Mouse (Mus musculus): ENCODE measurements around the gene Hsdl2. TPM values are rescaled to one million over a fixed set of nuclear protein-coding genes. Genes with fewer than 3 reads are reported as not detected.
"Not testable (repeated sequence)": the region's sequence is repeated elsewhere in the genome, so short reads cannot be mapped to it uniquely, and the experiment has no call there.

The Hsdl2 gene
- total RNA-seq (2021): 100 to 1,000 TPM; 221 to 227 TPM

DNA sequence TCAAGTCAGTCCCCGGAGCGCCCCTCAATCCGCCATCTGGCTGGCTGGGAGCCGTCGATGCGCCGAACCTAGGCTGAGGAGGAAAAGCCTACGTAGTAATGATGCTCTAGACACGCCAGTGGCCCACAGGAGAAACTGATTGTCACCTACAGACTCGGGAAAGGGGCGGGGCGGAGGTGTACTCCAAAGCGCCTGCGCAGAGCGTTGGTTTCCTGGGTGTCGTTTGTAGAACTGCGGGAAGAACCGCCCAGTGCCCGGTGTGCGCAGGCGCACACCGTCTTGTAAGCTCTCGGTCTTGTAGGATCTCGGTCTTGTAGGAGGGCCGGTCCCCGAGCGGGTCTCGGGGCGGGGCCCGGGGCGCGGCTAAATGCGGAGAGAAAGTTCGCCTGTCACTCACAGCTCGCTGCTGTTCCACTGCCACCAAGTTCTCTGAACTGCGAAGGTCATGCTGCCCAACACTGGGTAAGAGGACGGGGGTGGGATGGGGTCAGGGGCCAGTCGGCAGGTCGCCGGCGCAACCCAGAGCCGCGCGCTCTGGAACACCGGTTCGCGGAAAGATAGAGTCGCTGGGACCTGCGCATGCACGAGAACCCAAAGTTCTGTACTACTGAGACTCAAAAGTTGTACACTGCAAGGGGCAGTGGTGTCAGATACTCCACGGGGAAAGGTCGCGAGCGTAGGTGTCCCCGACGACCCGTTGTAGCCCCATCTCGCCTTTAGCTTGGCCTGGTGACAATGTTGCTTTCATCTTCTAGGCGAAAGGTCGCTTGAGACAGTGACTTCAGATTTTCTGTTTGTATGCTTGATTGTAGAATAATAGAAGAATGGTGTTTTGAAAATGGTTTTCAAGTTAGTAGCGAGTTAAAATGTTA, at the start of gene Hsdl2:
Gene Hsdl2, plus strand, starts transcription at position 250 of the 872 bp plus-strand sequence.
- DNase-seq (ENCODE audit: low spot score): peak; percentile 94

DNA sequence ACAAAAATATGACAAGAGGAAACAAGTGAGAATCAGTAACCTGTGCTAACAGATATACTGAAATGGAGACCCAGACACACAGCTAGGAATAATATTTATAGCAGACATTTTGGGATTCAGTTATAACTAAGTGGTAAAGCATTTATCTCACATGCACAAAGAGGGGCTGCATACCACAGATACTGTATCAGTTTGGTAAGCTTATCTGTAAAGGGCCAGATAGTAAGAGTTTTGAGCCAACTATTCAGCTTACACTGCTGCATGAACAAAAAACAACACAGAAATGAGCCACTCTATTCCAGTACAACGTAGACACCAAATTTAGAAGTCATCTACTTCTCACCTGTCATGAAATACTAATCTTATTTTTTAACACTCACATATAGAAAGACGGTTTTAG, 48.1 kb upstream of the Hsdl2 start:
- intact Hi-C loops (cut with DNase I): no loop called here
- no peak for DNase-seq (ENCODE audit: low spot score)

More for the DNA sequence above, at the start of gene Hsdl2:
- intact Hi-C loops (cut with DNase I): no loop called here

DNA sequence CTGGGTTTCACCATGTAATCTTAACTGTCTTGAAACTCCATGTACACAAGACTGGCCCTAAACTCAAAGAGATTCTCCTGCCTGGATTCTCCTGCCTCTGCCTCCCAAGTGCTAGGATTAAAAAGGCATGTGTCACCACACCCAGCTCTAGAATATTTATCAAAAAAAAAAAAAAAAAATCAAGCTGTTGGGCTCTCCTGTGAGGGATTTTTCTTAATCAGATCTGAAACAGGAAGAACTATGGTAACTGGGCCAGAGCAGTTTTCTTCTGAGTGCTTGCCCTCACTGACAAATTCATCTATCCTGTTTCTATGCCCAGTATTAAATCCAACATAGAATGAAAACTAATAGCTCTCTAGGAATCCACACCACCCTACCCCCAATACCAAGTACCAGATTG, 45.7 kb upstream of the Hsdl2 start:
- intact Hi-C loops (cut with DNase I): loop anchor here (5.0 kb wide), 1 partner anchor 43 kb away; no protein-coding TSS in a partner anchor
- DNase-seq (ENCODE audit: low spot score): no peak

DNA sequence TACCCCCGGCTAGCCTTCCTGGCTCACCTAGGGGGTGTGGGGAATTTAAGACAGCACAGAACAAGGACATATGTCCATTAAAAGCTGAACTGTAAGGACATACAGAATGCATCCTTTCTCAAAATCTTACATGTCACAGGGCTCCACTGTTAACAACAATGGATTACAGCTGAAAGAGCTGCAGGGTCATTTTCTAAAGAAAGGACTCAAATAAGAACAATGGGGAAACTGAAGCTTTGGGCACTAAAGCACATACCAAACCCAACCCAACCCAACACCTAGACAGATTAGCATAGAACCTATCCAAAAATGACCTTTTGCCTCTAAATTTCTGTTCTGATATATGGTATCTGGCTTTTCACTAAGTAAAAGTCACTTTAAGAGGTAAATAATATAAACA, 45.1 kb upstream of the Hsdl2 start:
- intact Hi-C loops (cut with DNase I): loop anchor here (5.0 kb wide), 1 partner anchor 44 kb away; no protein-coding TSS in a partner anchor
- DNase-seq (ENCODE audit: low spot score): no peak

DNA sequence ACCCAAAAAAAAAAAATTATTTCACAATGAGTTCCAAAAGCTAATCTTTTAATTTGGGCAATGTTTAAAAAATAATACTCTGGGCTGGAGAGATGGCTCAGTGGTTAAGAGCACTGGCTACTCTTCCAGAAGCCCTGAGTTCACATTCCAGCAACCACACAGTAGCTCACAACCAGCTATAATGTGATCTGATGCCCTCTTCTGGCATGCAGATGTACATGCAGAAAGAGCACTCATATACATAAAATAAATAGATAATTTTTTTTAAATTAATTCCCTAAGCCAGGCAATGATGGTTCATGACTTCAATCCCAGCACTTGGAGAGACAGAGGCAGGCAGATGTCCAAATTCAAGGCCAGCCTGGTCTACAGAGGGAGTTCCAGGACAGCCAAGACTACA, 38.4 kb upstream of the Hsdl2 start:
- DNase-seq (ENCODE audit: low spot score): no peak
- intact Hi-C loops (cut with DNase I): no loop called here

DNA sequence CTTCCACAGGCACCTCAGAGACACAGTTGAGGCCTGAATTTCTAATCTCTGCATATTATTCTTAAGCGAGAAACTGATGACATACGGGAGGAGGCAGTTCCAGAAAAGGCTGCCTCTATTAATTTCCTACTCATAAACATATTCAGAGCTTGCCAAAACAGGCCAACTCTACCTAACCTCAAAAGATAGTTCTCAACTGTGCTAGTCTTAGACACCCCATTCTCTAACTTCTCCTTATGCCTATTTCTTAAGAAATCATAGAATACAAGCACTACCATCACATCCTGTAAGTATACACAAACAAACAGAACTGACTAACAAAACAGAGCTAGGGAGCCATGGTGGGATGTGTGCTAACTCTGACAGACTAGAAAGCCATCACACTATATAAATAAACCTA, 36.7 kb upstream of the Hsdl2 start:
- intact Hi-C loops (cut with DNase I): loop anchor here (5.0 kb wide), 1 partner anchor 357 kb away; the partner anchor contains the start of gene Ugcg
- DNase-seq (ENCODE audit: low spot score): no peak

DNA sequence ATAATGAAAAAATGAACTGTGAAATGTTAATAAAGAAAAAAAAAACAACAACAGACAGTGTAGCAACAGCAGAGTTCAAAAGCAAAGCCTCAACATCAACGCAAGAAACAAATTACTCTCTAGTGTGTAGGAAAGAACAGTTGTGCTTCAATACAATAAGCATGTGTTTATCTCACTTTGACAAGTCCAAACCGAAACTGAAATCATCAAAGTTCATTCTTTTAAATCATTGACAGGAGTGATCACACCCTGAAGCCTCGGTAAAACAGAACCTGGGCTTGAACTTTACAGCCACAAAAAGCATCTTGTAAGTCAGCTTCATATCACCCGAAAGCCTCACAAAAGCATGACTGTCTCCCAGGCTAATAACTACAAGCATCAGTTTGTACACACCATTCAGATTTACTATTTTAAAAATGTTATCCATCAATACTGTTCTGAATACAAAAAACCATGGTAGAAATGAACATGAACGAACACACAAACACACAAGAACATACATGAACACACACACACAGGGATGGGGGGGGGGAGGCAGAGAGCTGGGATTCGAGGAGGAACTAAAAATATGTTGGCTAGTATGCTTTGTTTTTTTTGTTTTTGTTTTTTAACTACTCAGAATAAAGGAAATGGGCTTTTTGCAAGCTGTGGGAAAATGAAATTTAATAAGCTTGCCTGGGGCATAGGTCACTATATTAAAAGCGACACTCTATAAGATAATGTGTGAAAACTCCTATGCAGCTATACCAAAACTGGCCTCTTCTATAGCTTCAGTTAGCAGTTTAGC, 34.9 kb upstream of the Hsdl2 start:
- intact Hi-C loops (cut with DNase I): loop anchor here (5.0 kb wide), 1 partner anchor 359 kb away; the partner anchor contains the start of gene Ugcg
- DNase-seq (ENCODE audit: low spot score): no peak

DNA sequence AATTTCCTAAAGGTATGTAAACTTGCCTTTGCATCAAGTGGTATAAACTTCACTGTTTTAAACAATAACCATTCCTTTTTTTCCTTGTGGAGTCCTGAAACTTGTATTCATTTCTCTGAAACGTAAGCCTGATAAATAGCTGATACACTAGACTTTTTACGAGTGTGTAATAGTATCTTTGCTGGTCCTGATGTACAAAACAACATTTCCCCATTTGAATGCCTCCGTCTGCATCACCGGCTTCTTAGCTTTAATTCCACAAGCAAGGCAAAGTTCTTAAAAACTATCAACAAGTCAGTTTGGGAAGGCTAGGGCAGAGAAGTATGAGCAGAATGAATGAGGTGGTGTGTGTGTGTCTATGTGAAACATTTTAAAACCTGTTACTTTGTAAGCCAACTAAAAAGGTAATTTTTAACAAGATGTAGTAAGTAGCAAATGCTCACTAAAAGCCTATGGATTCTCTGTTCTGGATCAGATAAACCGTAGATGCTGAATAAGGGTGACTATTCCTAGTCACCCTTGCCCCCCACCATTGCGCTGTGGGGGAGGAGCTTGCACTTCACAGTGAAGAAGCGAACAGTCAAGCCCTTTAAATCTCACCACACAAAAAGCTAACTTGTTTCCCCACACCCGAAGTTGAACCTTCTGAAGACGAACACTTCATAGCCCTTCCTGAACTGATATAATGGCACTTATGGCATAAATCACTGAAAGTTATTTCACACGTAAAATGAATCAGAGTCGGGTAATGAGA, 34.0 kb upstream of the Hsdl2 start:
- intact Hi-C loops (cut with DNase I): loop anchor here (5.0 kb wide), 1 partner anchor 360 kb away; the partner anchor contains the start of gene Ugcg
- no peak for DNase-seq (ENCODE audit: low spot score)

DNA sequence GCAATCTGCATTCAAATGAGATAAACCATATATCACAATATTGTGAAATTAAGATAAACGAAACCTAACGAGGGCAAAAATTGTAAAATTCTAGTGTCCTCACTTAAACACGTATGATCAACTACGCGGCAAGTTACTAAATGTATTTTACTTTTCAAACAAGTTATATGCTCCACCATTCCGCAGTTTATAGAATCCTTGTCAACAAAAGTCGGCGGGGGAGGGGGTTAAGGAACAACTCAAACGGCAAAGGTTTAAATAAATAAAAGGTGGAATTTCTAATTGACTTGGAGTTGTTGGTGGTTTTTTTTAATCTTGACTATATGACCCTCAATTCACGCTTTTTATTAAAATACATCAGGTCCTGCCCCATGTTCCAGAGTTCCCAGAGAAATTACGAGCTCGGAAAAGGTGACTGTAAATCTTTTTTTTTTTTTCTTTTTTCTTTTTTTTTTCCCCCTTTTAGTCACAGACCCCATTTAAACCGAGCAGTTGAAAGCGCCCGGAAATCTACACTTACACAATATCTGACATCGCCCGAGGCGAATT, 33.3 kb upstream of the Hsdl2 start:
- intact Hi-C loops (cut with DNase I): loop anchor here (5.0 kb wide), 1 partner anchor 361 kb away; the partner anchor contains the start of gene Ugcg

DNA sequence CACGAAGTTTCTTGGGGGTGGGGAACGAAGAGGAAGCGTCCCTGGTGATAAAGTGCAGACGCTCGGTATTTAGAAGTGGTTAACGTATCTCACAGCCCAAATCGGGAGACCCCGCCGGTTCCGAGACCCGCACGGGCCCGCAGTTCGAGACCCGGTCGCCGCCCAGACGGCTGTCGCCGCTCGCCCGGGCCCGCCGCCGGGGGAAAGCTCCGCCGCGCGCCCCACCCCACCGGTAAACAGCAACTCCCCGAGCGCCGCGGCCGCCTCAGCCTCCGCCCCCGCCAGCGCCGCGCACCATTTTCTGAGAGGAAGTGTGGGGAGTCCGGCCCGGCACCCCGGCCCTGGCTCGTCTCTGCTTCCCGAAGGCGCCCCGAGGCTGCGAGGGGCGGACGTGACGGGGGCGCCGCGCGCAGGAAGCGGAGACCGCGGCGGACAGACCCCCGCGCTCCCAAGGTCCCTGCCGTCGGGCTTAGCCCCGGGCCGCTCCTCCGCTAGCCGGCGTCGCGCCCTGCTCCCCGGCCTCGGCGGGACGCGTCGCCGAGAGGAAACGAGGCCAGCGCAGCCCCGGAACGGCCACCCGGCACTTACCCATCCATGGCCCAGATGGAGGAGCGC, 32.7 kb upstream of the Hsdl2 start:
- DNase-seq (ENCODE audit: low spot score): peak; percentile 69
- intact Hi-C loops (cut with DNase I): loop anchor here (5.0 kb wide), 1 partner anchor 361 kb away; the partner anchor contains the start of gene Ugcg

More for the DNA sequence above, 33.3 kb upstream of the Hsdl2 start:
- no peak for DNase-seq (ENCODE audit: low spot score)

DNA sequence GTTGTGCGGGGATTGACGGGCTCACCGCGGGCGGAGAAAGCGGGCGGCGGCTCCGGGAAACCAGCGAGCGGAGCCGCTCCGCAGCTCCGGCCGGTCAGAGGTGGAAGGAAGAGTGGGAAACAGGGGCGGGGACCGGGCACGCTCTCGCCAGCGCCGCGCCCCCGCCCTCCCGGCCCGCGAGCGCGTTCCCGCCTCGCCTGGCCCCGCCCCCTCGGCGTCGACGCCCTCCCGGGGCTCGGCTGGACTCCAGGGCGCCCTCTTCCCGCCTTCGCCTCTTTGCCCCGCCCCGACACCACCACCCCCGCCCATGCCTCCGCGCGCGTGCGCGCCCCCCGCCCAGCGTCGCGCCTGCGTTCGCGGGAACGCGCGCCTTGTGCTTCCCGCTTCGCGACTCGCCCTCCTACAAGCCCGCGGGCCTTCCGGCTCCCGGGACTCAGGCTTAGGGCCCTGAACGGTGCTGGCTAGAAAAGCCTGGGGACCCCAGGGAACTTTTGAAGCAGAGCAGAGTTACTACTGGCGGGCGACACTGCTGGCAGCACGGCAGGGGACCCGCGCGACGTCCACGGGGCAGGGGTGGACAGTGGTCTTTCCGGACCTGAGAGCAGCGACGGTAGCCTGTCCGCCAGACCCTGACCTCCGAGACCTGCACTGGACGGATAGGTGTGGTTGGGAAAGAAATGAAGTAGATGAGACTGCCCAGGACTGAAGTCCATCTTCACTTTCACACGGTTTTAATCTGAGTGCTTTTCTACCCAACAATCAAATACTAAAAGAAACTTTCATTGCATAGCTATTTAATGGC, 32.0 kb upstream of the Hsdl2 start, which contains the start of gene Ptbp3:
Gene Ptbp3, minus strand, starts transcription at position 190 of the 802 bp plus-strand sequence.
- intact Hi-C loops (cut with DNase I): loop anchor here (5.0 kb wide), 1 partner anchor 362 kb away; the partner anchor contains the start of gene Ugcg
- DNase-seq (ENCODE audit: low spot score): peak; percentile 85

DNA sequence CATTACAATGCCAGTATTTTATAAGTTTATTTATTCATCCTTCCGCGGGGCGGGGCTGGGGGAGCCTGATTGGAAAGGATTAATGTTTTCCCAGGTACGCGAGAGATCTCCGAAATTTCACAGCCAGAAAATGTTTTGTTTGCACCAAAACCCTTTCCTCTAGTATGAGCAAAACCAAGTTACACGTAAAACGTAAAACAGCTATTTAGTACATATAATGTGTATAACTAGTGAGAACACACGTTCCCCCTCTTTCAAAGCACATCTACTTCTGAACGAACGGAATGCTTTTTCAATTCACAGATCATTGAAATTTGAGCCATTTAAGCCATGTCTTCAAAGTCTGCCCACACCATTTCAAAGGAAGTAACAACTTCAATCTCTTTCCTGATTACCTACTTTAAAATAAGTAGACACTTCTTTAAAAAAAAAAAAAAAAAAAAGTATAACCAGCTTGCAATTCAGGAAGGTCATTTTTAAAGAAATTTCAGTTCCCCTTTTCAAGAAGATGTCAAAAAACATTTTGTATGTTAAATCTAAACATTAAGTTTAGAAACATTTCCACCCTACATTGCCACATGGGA, 31.3 kb upstream of the Hsdl2 start:
- no peak for DNase-seq (ENCODE audit: low spot score)
- intact Hi-C loops (cut with DNase I): loop anchor here (5.0 kb wide), 1 partner anchor 363 kb away; the partner anchor contains the start of gene Ugcg

DNA sequence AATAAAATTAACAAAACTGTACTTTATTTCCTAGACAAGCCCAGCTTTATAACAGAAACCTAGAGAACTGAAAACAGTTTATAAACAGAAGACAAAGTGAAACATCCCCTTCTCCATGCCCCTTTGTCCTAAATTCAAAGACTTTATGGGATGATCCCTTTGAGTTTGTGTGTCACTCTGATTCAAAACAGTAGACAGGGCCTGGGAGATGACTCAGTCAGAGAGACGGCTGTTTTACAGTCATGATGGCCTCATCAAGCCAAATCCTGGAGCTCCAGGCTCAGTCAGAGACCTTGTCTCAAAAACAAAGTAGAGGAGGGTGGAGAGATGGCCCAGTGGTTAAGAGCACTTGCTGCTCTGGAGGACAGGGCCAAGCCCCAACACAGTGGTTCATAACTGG, 29.5 kb upstream of the Hsdl2 start:
- DNase-seq (ENCODE audit: low spot score): no peak
- intact Hi-C loops (cut with DNase I): no loop called here

DNA sequence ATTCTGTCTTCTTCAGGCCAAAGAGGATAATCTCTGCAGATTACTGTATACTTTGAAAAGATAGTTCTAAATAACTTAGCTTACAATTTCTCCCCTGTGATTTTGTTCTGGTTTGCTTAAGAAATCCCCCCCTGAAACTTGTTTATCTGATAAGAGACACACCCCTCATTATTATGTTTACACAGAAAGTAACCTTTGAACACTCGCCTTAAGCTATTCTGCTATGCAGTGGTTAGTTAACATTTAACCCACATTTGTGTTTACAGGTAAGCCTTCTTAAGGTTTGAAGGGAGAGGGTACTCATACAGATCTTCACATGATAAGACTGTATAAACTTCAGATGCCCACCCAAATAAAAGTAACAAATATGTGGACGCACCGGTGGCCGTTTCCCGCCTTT, 28.5 kb upstream of the Hsdl2 start:
- DNase-seq (ENCODE audit: low spot score): no peak
- intact Hi-C loops (cut with DNase I): no loop called here

DNA sequence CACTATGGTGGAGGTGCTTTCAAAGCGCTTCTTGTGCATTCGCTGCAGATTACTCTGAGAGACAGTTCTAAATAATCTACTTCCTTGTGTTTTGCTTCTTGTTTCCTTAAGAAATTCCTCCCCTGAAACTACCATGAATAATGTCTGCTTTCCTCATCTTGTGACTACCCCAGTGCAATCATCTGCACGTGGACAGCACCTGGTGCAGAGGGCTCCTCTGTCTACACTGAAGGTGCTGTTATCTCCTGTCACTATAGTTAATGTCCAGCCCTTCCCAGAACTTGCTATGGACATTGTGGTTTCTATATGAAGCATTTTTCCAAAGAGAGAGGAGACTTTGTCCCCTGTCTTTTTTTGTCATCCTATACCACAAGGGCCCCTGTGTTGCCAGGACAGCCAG, 27.8 kb upstream of the Hsdl2 start:
- DNase-seq (ENCODE audit: low spot score): no peak
- intact Hi-C loops (cut with DNase I): no loop called here

DNA sequence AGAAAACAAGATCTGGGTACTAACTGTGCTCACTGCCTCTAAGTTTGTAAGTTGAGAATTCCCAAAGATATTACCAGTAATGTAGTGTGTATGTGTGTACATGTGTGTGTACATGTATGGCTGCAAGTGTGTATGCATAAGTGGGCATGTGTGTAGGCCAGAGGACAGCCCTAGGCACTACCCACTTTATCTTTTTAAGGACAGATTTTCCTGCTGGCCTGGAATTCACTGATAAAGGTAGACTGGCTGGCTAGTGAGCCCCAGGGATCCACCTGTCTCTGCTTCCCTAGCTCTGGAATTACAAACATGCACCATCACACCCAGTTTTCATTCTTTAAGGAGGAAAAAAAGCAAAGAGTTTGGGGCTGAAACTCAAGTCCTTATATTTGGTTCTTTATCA, 26.2 kb upstream of the Hsdl2 start:
- no peak for DNase-seq (ENCODE audit: low spot score)
- intact Hi-C loops (cut with DNase I): no loop called here

DNA sequence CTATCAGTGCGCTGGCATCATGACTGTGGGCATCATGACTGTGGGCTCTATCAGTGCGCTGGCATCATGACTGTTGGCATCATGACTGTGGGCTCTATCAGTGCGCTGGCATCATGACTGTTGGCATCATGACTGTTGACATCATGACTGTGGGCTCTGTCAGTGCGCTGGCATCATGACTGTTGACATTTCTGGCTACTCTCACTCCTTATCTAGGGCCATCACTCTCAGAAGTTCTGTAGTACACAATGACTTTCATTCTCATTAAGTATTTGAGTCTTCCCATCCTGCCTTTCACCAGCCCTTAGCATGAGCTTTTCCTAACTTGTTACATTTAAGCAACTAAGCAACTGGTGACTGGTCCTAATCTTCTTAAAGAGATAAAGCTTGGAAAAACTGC, 24.0 kb upstream of the Hsdl2 start:
- intact Hi-C loops (cut with DNase I); DNase-seq (ENCODE audit: low spot score): not testable (repeated sequence)
